Mouse (Mus musculus) retina, postnatal 7 days (tissue): ENCODE data around the gene Olfr1140.

Experiments used
- DNase-seq: peaks from one replicate; pipeline ENCODE4 v3.0.0-alpha.2; 2012; ENCODE audit warnings: low read depth, low spot score

Olfr1140 gene

GRCm38 (mm10) chr2:87743452-87743851, at the start of gene Olfr1140:
Olfr1140 (plus strand) TSS chr2:87743752.
- no peak for DNase-seq

DNA sequence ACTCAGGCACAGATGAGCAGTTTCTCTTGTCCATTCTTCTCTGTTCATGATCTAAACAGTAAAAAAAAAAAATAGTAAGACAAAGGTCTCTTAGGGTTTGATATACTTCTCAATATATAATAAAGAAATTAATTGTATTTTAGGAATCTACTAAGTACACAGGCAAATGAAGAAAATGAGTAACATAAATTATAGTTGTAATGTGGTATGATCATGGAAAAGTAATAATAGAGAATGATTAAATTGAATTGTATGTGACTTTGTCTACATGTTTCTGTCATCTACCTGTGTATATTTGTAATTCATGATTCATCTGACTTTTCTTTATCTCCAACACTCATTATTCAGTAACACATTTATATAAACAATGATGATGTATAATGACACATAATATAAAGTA, 49.7 kb upstream of the Olfr1140 start, which contains the start of gene Olfr1136:
Gene Olfr1136, minus strand, starts transcription at position 101 of the 400 bp plus-strand sequence.
- DNase-seq = no peak

- no peak for DNase-seq
Observed at GRCm38 (mm10) chr2:87713079-87713478, 30.5 kb upstream of the Olfr1140 start, which contains the start of gene Olfr1137. Olfr1137 (minus strand) TSS chr2:87713179.

- no peak for DNase-seq
Observed at GRCm38 (mm10) chr2:87739878-87740277, 3.7 kb upstream of the Olfr1140 start, which contains the start of gene Olfr1138. Olfr1138 (minus strand) TSS chr2:87739978.

DNA sequence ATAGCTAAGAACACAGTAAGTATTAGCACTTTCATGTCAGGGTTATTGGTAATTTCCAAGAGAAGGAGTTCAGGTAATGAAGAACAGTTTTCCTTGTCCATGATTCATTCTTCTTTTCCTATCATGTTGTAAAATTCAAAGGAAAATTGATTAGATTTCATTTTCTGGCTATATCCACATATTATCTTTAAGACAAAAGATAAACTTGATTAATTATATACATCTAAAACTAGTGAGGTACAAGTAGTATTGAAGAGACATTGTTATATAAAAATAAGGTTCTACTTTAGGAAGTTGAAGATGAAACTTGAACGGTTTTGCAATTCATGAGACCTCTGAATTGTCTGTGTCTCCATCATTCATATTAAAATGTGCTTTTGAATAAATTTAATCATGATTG, 10.3 kb downstream of the Olfr1140 start, which contains the start of gene Olfr1141:
Gene Olfr1141, minus strand, starts transcription at position 101 of the 400 bp plus-strand sequence.
- no peak for DNase-seq

DNA sequence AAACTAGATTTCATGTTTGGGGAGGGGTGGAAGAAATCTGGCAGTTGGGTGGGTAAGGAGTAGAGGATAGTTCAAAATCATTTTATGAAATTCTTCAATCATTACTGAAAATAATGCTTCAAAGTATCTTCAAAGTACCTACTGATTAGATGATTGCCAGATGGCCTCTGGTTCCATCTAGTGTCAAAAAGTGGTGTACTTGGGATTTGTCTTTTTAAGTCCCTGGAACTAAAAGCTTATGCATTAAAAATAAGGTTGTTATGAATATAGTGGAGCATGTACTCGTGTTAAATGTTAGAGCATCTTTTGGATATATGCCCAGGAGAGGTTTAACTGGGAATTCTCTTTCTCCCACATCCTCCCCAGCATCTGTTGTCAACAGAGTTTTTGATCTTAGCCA, 32.6 kb downstream of the Olfr1140 start:
- no peak for DNase-seq

- no peak for DNase-seq
Observed at GRCm38 (mm10) chr2:87779183-87779582, 35.6 kb downstream of the Olfr1140 start, which contains the start of gene Olfr152. Olfr152 (plus strand) TSS chr2:87779483.
